Mouse (Mus musculus) forebrain, embryonic 12.5 days (tissue): ENCODE data around the gene Atg2a. TPM values are rescaled to one million over a fixed set of nuclear protein-coding genes. Genes with fewer than 3 reads are reported as not detected.
"Not testable (repeated sequence)": the region's sequence is repeated elsewhere in the genome, so short reads cannot be mapped to it uniquely, and the experiment has no call there.

Experiments
- ATAC-seq: fragments of 200-750 bp; cut with Nextera tagmentation; 2 replicates; pipeline ENCODE4 v1.8.0; 2017; ENCODE audit warnings: moderate TSS enrichment; ENCODE audit not compliant: low FRiP score
- H3K27ac ChIP-seq: fragments of 300-500 bp; sonication (generic); 2 replicates; pipeline ENCODE4 v1.5.1; 2016; ENCODE audit warnings: mild to moderate bottlenecking
- H3K27me3 ChIP-seq: fragments of 300-500 bp; sonication (generic); 2 replicates; pipeline ENCODE4 v1.6.1; 2016; ENCODE audit warnings: mild to moderate bottlenecking
- H3K36me3 ChIP-seq: fragments of 300-500 bp; sonication (generic); replicated peaks from 2 replicates; pipeline ENCODE4 v1.6.1; 2016; ENCODE audit warnings: mild to moderate bottlenecking
- H3K4me1 ChIP-seq: fragments of 300-500 bp; sonication (generic); 2 replicates; pipeline ENCODE4 v1.6.1; 2016
- H3K4me2 ChIP-seq: fragments of 300-500 bp; sonication (generic); 2 replicates; pipeline ENCODE4 v1.6.1; 2016; ENCODE audit warnings: mild to moderate bottlenecking, moderate library complexity
- H3K4me3 ChIP-seq: fragments of 300-500 bp; sonication (generic); replicated peaks from 2 replicates; pipeline ENCODE4 v1.5.1; 2016; ENCODE audit warnings: mild to moderate bottlenecking
- H3K9ac ChIP-seq: fragments of 300-500 bp; sonication (generic); 2 replicates; pipeline ENCODE4 v1.6.1; 2016; ENCODE audit warnings: mild to moderate bottlenecking
- H3K9me3 ChIP-seq: fragments of 300-500 bp; sonication (generic); 2 replicates; pipeline ENCODE4 v1.6.1; 2016
- WGBS: fragments of 180-500 bp; shearing (Covaris S2); methylation state at CpG from one replicate; pipeline ENCODE4 v1.1.7; 2016; 5-methylcytosine and 5-hydroxymethylcytosine counted together
- microRNA counts: library from miRNA; unstranded; fragments of <30 nt; microRNA quantifications from one replicate; lab custom pipeline; 2017
- microRNA-seq: library from miRNA; unstranded; fragments of <30 nt; microRNA quantifications from one replicate; pipeline ENCODE4, GENCODE M21; 2017
- polyA plus RNA-seq: library from polyadenylated mRNA; unstranded; fragments of >200 nt; fragmentation: Nextera tagmentation; extraction: Ambion mirVana; gene quantifications from 2 replicates; pipeline ENCODE4 v1.2.1, GENCODE M21; 2016

Atg2a gene
- polyA plus RNA-seq, 1 experiment from 2014 or later: 12.0 TPM

DNA sequence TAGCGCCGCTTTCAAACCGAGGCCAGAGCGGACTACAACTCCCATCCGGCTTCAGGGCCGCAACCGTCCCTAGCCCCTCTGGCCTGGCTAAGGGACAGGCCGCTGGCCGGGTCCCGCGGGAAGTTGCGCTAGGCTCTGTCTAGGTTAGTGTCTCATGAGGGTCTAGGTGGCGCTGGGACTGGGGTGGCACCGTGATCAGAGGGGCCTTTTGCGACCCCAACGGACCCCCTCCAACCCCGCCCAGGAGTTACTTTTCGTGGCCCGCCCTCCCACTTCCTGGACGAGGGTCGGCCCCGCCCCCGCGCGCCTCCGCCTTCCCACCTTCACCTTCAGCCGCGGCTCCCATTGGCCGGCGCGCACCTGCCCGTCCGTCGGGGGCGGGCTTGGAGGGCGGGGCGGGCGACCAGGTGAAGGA is 64.7 kb downstream of the Atg2a start, which contains the start of gene Cdc42bpg:
Gene Cdc42bpg (plus strand): TSS at position 320 of the 415 bp plus-strand sequence.
- H3K4me2 ChIP-seq: peak within 1 kb of the TSS; percentile 77
- peak within 1 kb of the TSS; percentile 62 for H3K9ac ChIP-seq
- peak within 1 kb of the TSS; percentile 56; the same call in 1 of the 2 replicates for H3K27ac ChIP-seq
- H3K27me3 ChIP-seq: no peaks in the 10 kb centered on the region
- 0 out of 2 replicates have a peak, but pooled peaks cover 5% of the 10 kb centered on the region for H3K36me3 ChIP-seq
- WGBS: 2% methylated on average over 26 of the region's 38 CpGs
- H3K9me3 ChIP-seq: no peaks in the 10 kb centered on the region
- peaks cover 7% of the 10 kb centered on the region for H3K4me1 ChIP-seq
- peak within 1 kb of the TSS; percentile 67 for H3K4me3 ChIP-seq
- ATAC-seq: peak; percentile 69

DNA sequence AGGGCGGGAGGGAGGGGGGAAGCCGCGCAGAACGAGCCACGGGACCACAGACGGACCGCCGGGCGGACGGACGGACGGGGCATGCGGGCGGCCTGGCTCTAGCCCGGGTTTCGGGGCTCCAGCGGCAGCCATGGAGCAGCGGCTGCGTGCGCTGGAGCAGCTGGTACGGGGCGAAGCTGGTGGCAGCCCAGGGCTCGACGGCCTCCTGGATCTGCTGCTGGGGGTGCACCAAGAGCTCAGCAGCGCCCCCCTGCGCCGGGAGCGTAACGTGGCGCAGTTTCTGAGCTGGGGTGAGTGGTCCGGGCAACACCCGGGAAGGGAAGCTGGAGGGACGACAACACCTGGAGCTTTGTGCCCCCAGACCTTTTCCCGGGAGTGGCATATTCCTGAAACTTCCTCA is 65.1 kb downstream of the Atg2a start:
- H3K4me2 ChIP-seq: peak overlapping the region; percentile 77
- under 1% methylated on average over 31 of the region's 34 CpGs for WGBS
- 0 out of 2 replicates have a peak, but pooled peaks cover 1% of the 10 kb centered on the region for H3K36me3 ChIP-seq
- ATAC-seq: peak; percentile 52
- peak overlapping the region; percentile 62 for H3K9ac ChIP-seq
- H3K27me3 ChIP-seq: no peaks in the 10 kb centered on the region
- H3K27ac ChIP-seq: peak overlapping the region; percentile 56; the same call in 1 of the 2 replicates
- peak overlapping the region; percentile 67 for H3K4me3 ChIP-seq
- H3K4me1 ChIP-seq: peaks cover 7% of the 10 kb centered on the region
- H3K9me3 ChIP-seq: no peaks in the 10 kb centered on the region

DNA sequence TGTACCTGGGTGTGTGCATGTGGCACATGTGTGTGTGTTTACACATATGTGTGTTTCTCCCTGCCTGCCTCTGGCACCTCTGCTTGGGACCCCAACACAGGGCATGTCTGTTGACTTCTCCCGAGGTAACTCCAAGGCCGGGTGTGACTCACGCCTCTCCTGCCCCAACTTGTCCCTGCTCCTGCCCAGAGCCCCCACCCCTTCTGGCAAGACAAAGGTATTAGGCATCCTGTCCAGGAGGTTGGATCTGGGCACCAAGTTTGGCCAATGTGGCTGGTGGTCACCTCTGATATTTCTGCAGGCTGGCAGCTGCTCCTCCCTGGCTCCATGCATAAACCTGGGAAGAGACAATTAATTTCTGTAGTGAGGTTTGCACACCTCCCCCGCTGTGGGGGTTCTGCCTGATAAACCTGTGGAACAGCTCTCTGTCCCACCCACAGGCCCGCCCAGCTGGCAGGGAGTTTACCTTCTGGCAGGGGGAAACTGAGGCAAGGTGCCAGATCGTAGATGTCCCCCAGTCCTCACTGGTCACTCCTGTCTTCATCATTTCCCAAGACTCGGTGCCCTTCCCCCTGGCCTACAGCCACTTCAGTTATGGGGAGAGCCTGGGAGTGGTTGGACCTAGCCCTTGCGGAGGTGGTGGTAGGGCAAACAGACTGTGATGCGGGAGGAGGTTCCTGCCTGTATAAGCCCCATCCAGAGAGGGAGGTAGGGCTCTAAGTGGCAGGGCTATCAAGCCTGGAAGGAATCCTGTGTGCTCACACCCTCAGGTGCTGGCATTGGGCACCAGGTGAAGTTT is 66.5 kb downstream of the Atg2a start:
- H3K4me2 ChIP-seq: no peak overlapping the region
- H3K27ac ChIP-seq: no peak overlapping the region
- WGBS: 89% methylated on average over 9 of the region's 9 CpGs
- H3K4me1 ChIP-seq: peaks cover 7% of the 10 kb centered on the region
- H3K27me3 ChIP-seq: no peaks in the 10 kb centered on the region
- H3K9me3 ChIP-seq: no peaks in the 10 kb centered on the region
- H3K9ac ChIP-seq: no peak overlapping the region
- no peak overlapping the region for H3K4me3 ChIP-seq
- ATAC-seq: no peak
- H3K36me3 ChIP-seq: no peaks in the 10 kb centered on the region

DNA sequence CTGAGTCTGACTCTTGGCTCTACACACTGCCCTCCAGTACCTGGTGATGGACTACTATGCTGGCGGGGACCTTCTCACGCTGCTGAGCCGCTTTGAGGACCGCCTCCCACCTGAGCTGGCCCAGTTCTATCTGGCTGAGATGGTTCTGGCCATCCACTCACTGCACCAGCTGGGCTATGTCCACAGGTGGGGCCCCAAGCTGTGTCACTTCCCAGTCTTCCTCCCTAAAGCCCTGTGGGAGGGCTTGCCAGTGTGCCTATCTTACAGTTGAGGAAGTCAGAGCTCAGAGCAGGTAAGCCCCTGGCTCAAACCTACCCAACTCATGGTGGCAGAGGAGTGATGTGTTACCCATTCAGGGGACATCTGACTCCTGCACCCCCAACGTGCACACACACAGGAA is 68.7 kb downstream of the Atg2a start:
- Histone ChIP-seq H3K4me2 (no peak overlapping the region), H3K4me1 (peaks cover 7% of the 10 kb centered on the region), H3K4me3 (no peak overlapping the region), H3K9ac (no peak overlapping the region), H3K9me3 (no peaks in the 10 kb centered on the region), H3K36me3 (peaks cover 5% of the 10 kb centered on the region; the same call in 1 of the 2 replicates), H3K27me3 (no peaks in the 10 kb centered on the region), H3K27ac (no peak overlapping the region)
- ATAC-seq: no peak
- 91% methylated on average over 5 of the region's 5 CpGs for WGBS

DNA sequence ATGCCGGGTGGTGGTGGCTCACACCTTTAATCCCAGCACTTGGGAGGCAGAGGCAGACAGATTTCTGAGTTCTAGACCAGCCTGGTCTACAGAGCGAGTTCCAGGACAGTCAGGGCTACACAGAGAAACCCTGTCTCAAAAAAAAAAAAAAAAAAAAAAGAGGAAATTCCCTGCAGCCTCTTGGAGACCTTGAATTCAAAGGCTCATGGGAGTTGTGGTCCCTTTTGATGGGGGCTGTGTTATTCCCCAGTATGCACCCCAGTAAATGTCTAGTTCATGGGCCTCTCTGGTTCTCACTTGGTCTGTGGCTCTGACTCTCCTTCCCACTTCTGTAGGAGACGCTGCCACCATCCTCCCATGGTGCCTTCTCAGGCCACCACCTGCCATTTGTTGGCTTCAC is 70.3 kb downstream of the Atg2a start:
- not testable (repeated sequence) for H3K4me3 ChIP-seq, H3K4me1 ChIP-seq, H3K27ac ChIP-seq, ATAC-seq, H3K9me3 ChIP-seq, H3K27me3 ChIP-seq, H3K9ac ChIP-seq, H3K4me2 ChIP-seq
- H3K36me3 ChIP-seq: peaks cover 15% of the 10 kb centered on the region; the same call in 1 of the 2 replicates
- WGBS: 89% methylated on average over 3 of the region's 3 CpGs

MicroRNAs within 50 kb of the gene (microRNA counts, 519-probe panel; counts per million panel counts)
- microRNA mmu-miR-192 (lab: Ali Mortazavi, UCI): not detected

Small RNA genes within 50 kb of the gene (microRNA-seq; reads per million reads assigned to microRNA genes)
- 97.8 reads per million, percentile 48 among the genes with 10 or more reads in this experiment for gene Mir192
- 85.9 reads per million, percentile 47 among the genes with 10 or more reads in this experiment for gene Mir194-2

Other genes with a start within 250 kb of the Atg2a start
- 2.0 and 3.2 TPM in 2 replicates for gene Capn1, start 225.8 kb upstream of the Atg2a start, polyA plus RNA-seq
- gene Syvn1, start 195.1 kb upstream of the Atg2a start, polyA plus RNA-seq: 26.4 and 31.3 TPM in 2 replicates
- 74.7 and 76.7 TPM in 2 replicates for gene Mrpl49, start 183.9 kb upstream of the Atg2a start, polyA plus RNA-seq
- 652 and 668 TPM in 2 replicates for gene Fau, start 183.8 kb upstream of the Atg2a start, polyA plus RNA-seq
- 30.8 and 35.4 TPM in 2 replicates for gene Znhit2, start 180.5 kb upstream of the Atg2a start, polyA plus RNA-seq
- 31.7 and 32.8 TPM in 2 replicates for gene Tm7sf2, start 173.3 kb upstream of the Atg2a start, polyA plus RNA-seq
- 66.0 and 70.8 TPM in 2 replicates for gene Vps51, start 164.4 kb upstream of the Atg2a start, polyA plus RNA-seq
- gene Tmem262, start 161.6 kb upstream of the Atg2a start, polyA plus RNA-seq: not detected in 2 replicates
- 2.0 and 2.4 TPM in 2 replicates for gene Gm28374, start 159.4 kb upstream of the Atg2a start, polyA plus RNA-seq
- 66.1 and 74.9 TPM in 2 replicates for gene Zfpl1, start 156.7 kb upstream of the Atg2a start, polyA plus RNA-seq
- gene Cdca5, start 156.7 kb upstream of the Atg2a start, polyA plus RNA-seq: 54.5 and 57.4 TPM in 2 replicates
- 0.42 and 0.62 TPM in 2 replicates for gene AC131692.1, start 147.2 kb upstream of the Atg2a start, polyA plus RNA-seq
- 0.81 and 1.2 TPM in 2 replicates for gene Naaladl1, start 135.9 kb upstream of the Atg2a start, polyA plus RNA-seq
- 55.2 and 56.6 TPM in 2 replicates for gene Sac3d1, start 123.0 kb upstream of the Atg2a start, polyA plus RNA-seq
- gene Snx15, start 113.4 kb upstream of the Atg2a start, polyA plus RNA-seq: 24.6 and 26.0 TPM in 2 replicates
- not detected in 2 replicates for gene Batf2, start 100.7 kb upstream of the Atg2a start, polyA plus RNA-seq
- gene Arl2, start 100.1 kb upstream of the Atg2a start, polyA plus RNA-seq: 77.4 and 80.5 TPM in 2 replicates
- not detected in 2 replicates for gene Majin, start 57.3 kb upstream of the Atg2a start, polyA plus RNA-seq
- gene Gpha2, start 15.3 kb upstream of the Atg2a start, polyA plus RNA-seq: 0.70 and 0.91 TPM in 2 replicates
- gene Ppp2r5b, start 5.8 kb upstream of the Atg2a start, polyA plus RNA-seq: 51.8 and 52.4 TPM in 2 replicates
- gene Ehd1, start 35.1 kb downstream of the Atg2a start, polyA plus RNA-seq: 86.6 and 89.0 TPM in 2 replicates
- 0.36 and 0.38 TPM in 2 replicates for gene Cdc42bpg, start 64.8 kb downstream of the Atg2a start, polyA plus RNA-seq
- gene Men1, start 93.3 kb downstream of the Atg2a start, polyA plus RNA-seq: 97.1 and 107 TPM in 2 replicates
- 14.4 and 15.1 TPM in 2 replicates for gene Map4k2, start 99.5 kb downstream of the Atg2a start, polyA plus RNA-seq
- gene Sf1, start 122.0 kb downstream of the Atg2a start, polyA plus RNA-seq: 204 and 221 TPM in 2 replicates
- 0.78 and 1.5 TPM in 2 replicates for gene Pygm, start 142.7 kb downstream of the Atg2a start, polyA plus RNA-seq
- 13.1 and 15.1 TPM in 2 replicates for gene Rasgrp2, start 157.7 kb downstream of the Atg2a start, polyA plus RNA-seq
- gene Nrxn2, start 177.1 kb downstream of the Atg2a start, polyA plus RNA-seq: 17.1 and 17.6 TPM in 2 replicates